Mouse (Mus musculus): Measurements from ENCODE around the gene D16Ertd472e. TPM values are rescaled to one million over a fixed set of nuclear protein-coding genes. Genes with fewer than 3 reads are reported as not detected.

D16Ertd472e gene
- polyA plus RNA-seq, 1 experiment: 6.4 TPM

DNA sequence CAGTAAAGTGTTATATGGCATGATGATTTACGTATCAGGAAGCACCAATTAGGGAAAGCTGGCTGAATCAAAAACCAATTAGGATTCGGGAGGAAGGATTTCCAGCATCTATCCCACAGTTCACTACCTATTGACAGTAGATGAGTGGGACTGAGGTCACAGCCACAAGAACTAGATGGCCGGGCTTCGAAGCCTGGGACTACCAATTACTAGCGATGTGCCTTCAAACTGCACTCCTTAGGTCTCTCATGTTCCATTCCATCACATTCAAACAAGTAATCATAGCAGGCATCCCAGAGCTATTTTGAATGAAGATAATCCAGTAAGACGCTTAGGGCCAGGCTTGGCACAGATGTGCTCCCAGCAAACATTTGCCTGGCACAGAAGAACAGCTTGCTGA lies 2.3 kb downstream of the D16Ertd472e start:
- Histone ChIP-seq H3K27ac (ENCODE audit: insufficient read depth, low read length) (no peak overlapping the region), H3K4me3 (ENCODE audit: extremely low read depth, insufficient read depth, insufficient read length) (no peak overlapping the region), H3K4me1 (ENCODE audit: control insufficient read depth, insufficient read depth, insufficient read length) (peaks cover 2% of the 10 kb centered on the region; the same call in 1 of the 2 replicates), H3K27me3 (ENCODE audit: control insufficient read depth, insufficient read depth, low read length) (no peaks in the 10 kb centered on the region), H3K36me3 (ENCODE audit: control insufficient read depth, insufficient read depth, low read length) (0 out of 2 replicates have a peak, but pooled peaks cover 4% of the 10 kb centered on the region)
- TF ChIP-seq POLR2A (IDR thresholded peaks at IDR 0.05; ENCODE audit: low read depth, low read length): no peak
- no peak for TF ChIP-seq CTCF (IDR thresholded peaks at IDR 0.05; ENCODE audit: extremely low read depth, insufficient read depth, insufficient read length, insufficient replicate concordance)
- no peak for DNase-seq (ENCODE audit: low read depth in 1 of 2, low spot score in 2 of 2)
- WGBS: 84% methylated on average over 6 of the region's 6 CpGs

DNA sequence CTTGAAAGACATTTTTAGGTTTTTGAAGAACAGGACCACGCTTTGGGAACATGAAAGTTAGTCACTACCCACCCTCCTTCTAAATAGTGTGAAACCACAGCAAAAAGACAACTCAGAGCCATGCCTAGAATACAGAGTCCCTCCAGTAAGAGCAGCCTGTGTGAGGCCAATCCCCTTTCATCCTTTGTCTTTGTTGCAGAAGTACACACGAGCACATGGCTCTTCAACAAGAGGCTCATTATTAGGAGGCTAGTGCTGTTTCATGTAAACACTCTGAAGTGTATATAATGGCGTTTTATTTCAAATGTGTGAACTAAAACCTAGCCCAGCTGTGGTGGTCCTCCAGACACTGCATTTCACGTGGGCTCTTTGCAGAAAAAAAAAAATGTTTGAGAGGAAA lies 3.5 kb downstream of the D16Ertd472e start:
- Histone ChIP-seq H3K4me1 (ENCODE audit: control insufficient read depth, insufficient read depth, insufficient read length) (peaks cover 2% of the 10 kb centered on the region; the same call in 1 of the 2 replicates), H3K27me3 (ENCODE audit: control insufficient read depth, insufficient read depth, low read length) (no peaks in the 10 kb centered on the region), H3K36me3 (ENCODE audit: control insufficient read depth, insufficient read depth, low read length) (0 out of 2 replicates have a peak, but pooled peaks cover 4% of the 10 kb centered on the region), H3K4me3 (ENCODE audit: extremely low read depth, insufficient read depth, insufficient read length) (no peak overlapping the region), H3K27ac (ENCODE audit: insufficient read depth, low read length) (no peak overlapping the region)
- WGBS: 68% methylated on average over 4 of the region's 4 CpGs
- TF ChIP-seq CTCF (IDR thresholded peaks at IDR 0.05; ENCODE audit: extremely low read depth, insufficient read depth, insufficient read length, insufficient replicate concordance): no peak
- TF ChIP-seq POLR2A (IDR thresholded peaks at IDR 0.05; ENCODE audit: low read depth, low read length): no peak
- DNase-seq (ENCODE audit: low read depth in 1 of 2, low spot score in 2 of 2): no peak

DNA sequence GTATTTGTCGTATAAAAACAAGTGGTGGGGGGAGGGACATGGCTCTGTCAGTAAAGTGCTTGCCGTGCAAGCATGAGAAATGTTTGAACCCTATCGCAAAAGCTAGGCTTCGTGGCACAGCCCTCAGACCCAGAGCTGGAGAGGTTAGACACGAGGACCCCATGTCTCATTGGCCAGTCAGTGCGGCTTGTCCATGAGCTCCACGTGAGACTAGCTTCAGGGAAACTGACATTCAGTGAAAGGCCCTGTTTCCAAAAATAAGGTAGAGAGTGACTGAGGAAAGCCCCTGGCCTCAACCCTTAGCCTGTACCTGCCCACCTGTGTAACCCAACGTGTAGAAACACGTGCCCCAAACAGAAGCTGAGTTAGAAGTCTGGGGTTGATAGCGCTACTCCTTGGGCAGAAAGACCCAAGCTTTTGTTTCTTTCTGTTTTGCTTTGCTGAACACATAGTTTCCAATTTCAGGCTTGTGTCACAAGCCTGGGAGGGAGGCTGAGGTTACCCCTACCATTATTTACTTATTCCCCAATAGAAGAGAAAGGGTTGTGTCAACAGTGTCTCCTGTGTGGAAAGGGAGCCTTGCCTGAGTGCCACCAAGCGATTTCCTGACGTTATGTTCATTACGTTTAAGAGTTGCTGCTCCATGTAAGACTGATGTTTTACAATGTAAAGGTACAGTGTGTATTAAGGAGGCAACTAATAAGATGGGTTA lies 12.2 kb downstream of the D16Ertd472e start:
- Histone ChIP-seq H3K36me3 (ENCODE audit: control insufficient read depth, insufficient read depth, low read length) (no peaks in the 10 kb centered on the region), H3K27me3 (ENCODE audit: control insufficient read depth, insufficient read depth, low read length) (0 out of 2 replicates have a peak, but pooled peaks cover 2% of the 10 kb centered on the region), H3K27ac (ENCODE audit: insufficient read depth, low read length) (peak overlapping the region; percentile 15; the same call in 1 of the 2 replicates), H3K4me1 (ENCODE audit: control insufficient read depth, insufficient read depth, insufficient read length) (peaks cover 13% of the 10 kb centered on the region; the same call in 1 of the 2 replicates), H3K4me3 (ENCODE audit: extremely low read depth, insufficient read depth, insufficient read length) (no peak overlapping the region)
- DNase-seq (ENCODE audit: low read depth in 1 of 2, low spot score in 2 of 2): no peak
- WGBS: 50% methylated on average over 13 of the region's 13 CpGs
- TF ChIP-seq CTCF (IDR thresholded peaks at IDR 0.05; ENCODE audit: extremely low read depth, insufficient read depth, insufficient read length, insufficient replicate concordance): no peak
- no peak for TF ChIP-seq POLR2A (IDR thresholded peaks at IDR 0.05; ENCODE audit: low read depth, low read length)

DNA sequence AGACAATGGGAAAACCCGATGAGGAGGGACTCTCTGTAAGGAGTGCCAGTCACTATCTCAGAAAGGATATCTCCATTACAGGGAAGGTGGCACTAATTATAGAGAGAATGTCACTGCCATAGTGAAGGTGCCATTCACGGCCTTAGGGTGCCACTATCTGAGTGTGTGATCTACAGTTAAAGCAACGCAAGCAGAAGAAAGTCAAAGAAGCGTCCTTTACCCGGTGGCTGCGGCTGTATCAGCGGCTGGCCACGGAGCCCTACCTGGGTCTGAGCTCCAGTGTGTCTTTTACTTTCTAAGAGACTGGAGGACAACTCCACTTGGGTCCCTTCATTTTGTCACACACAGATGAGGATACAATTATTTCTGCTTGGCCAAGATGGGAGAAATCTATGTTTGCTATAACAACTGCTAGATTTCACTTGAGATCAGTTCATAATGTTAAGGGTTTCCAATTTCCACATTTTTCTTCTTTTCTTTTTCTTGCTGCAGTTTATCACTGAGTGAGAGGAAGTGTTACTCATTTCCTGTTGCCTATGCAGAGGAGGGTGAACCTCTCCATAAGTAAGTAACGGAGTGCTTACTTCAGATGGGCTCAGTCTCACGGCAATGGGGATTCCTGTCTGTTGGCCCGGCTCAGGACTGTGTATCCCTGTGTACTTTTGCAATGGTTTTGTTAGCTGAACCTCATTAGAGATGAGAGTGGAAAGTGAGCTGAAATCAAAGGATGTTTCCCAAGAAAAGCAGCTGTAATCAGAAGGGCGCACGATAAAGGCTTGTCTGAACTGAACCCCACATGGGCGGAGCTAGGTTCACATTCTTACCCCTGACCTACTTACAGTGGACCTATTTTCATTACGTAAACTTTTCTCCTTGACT lies 13.2 kb downstream of the D16Ertd472e start:
- 38% methylated on average over 15 of the region's 15 CpGs for WGBS
- Histone ChIP-seq H3K4me1 (ENCODE audit: control insufficient read depth, insufficient read depth, insufficient read length) (peaks cover 22% of the 10 kb centered on the region), H3K4me3 (ENCODE audit: extremely low read depth, insufficient read depth, insufficient read length) (no peak overlapping the region), H3K27me3 (ENCODE audit: control insufficient read depth, insufficient read depth, low read length) (0 out of 2 replicates have a peak, but pooled peaks cover 2% of the 10 kb centered on the region), H3K27ac (ENCODE audit: insufficient read depth, low read length) (peak overlapping the region; percentile 74), H3K36me3 (ENCODE audit: control insufficient read depth, insufficient read depth, low read length) (no peaks in the 10 kb centered on the region)
- no peak for DNase-seq (ENCODE audit: low read depth in 1 of 2, low spot score in 2 of 2)
- no peak for TF ChIP-seq POLR2A (IDR thresholded peaks at IDR 0.05; ENCODE audit: low read depth, low read length)
- TF ChIP-seq CTCF (IDR thresholded peaks at IDR 0.05; ENCODE audit: extremely low read depth, insufficient read depth, insufficient read length, insufficient replicate concordance): no peak

DNA sequence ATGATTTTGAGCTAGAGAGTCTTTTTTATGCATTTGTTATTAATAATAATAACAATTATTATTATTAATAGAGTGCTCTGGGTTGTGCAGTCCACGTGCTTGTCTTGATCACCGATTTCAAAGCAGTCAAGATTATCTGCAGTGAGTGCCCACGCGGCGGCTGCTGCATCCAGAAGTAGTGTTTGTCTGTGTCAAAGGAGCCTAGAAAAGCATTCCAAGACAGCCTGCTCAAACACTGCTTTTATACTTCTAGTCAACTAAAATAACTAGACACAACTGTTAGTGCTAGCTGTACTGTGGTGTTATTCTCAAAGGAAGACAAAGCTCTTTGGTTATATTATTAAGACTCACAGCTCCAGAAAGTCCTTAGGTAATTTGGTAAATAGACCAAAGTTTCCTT lies 15.9 kb downstream of the D16Ertd472e start:
- 94% methylated on average over 5 of the region's 5 CpGs for WGBS
- no peaks in the 10 kb centered on the region for H3K36me3 ChIP-seq (ENCODE audit: control insufficient read depth, insufficient read depth, low read length)
- no peak overlapping the region for H3K4me3 ChIP-seq (ENCODE audit: extremely low read depth, insufficient read depth, insufficient read length)
- H3K27ac ChIP-seq (ENCODE audit: insufficient read depth, low read length): no peak overlapping the region
- no peak for DNase-seq (ENCODE audit: low read depth in 1 of 2, low spot score in 2 of 2)
- peaks cover 30% of the 10 kb centered on the region for H3K4me1 ChIP-seq (ENCODE audit: control insufficient read depth, insufficient read depth, insufficient read length)
- H3K27me3 ChIP-seq (ENCODE audit: control insufficient read depth, insufficient read depth, low read length): 0 out of 2 replicates have a peak, but pooled peaks cover 2% of the 10 kb centered on the region
- no peak for TF ChIP-seq POLR2A (IDR thresholded peaks at IDR 0.05; ENCODE audit: low read depth, low read length)
- TF ChIP-seq CTCF (IDR thresholded peaks at IDR 0.05; ENCODE audit: extremely low read depth, insufficient read depth, insufficient read length, insufficient replicate concordance): no peak

DNA sequence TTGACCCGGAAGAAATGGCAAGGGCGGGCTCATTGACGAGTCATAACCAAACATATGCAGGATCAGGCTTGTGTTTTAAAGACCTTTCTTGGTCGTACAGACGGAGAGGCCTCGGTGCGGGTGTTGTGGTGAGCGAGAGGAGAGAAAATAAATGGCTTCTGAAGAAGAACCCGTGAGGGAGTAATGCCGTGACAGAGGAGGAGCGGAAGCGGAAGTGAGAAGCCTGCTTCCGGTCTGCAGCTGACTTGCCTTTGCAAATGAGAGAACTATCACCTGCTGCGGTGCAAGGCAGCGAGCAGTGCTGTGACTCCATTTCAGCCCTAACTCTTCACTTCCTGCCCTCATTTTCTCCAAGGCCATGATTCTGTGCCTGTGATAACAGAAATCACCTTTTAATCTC lies 16.4 kb downstream of the D16Ertd472e start:
- WGBS: 44% methylated on average over 15 of the region's 15 CpGs
- Histone ChIP-seq H3K4me3 (ENCODE audit: extremely low read depth, insufficient read depth, insufficient read length) (peak overlapping the region; percentile 42; the same call in 1 of the 2 replicates), H3K27ac (ENCODE audit: insufficient read depth, low read length) (peak overlapping the region; percentile 86), H3K4me1 (ENCODE audit: control insufficient read depth, insufficient read depth, insufficient read length) (peaks cover 31% of the 10 kb centered on the region), H3K27me3 (ENCODE audit: control insufficient read depth, insufficient read depth, low read length) (0 out of 2 replicates have a peak, but pooled peaks cover 2% of the 10 kb centered on the region), H3K36me3 (ENCODE audit: control insufficient read depth, insufficient read depth, low read length) (no peaks in the 10 kb centered on the region)
- TF ChIP-seq CTCF (IDR thresholded peaks at IDR 0.05; ENCODE audit: extremely low read depth, insufficient read depth, insufficient read length, insufficient replicate concordance): no peak
- no peak for TF ChIP-seq POLR2A (IDR thresholded peaks at IDR 0.05; ENCODE audit: low read depth, low read length)
- DNase-seq (ENCODE audit: low read depth in 1 of 2, low spot score in 2 of 2): peak; percentile 27 to 72

All from spleen, adult 2 months (tissue).